Mouse (Mus musculus) embryonic facial prominence, embryonic 10.5 days (tissue): Measurements from ENCODE around the gene Ccser1. TPM values are rescaled to one million over a fixed set of nuclear protein-coding genes. Genes with fewer than 3 reads are reported as not detected.

Experiments used
- DNase-seq: peaks from one replicate; pipeline ENCODE4 v3.0.0-alpha.2; 2017; ENCODE audit warnings: low spot score
- H3K27ac ChIP-seq: fragments of 300-500 bp; sonication (generic); replicated peaks from 2 replicates; pipeline ENCODE4 v1.5.1; 2016; ENCODE audit warnings: mild to moderate bottlenecking
- H3K27me3 ChIP-seq: fragments of 300-500 bp; sonication (generic); replicated peaks from 2 replicates; pipeline ENCODE4 v1.6.1; 2016; ENCODE audit warnings: low read depth, mild to moderate bottlenecking; ENCODE audit not compliant: poor library complexity, severe bottlenecking
- H3K36me3 ChIP-seq: fragments of 300-500 bp; sonication (generic); replicated peaks from 2 replicates; pipeline ENCODE4 v1.6.1; 2016; ENCODE audit warnings: mild to moderate bottlenecking, moderate library complexity
- H3K4me1 ChIP-seq: fragments of 300-500 bp; sonication (generic); 2 replicates; pipeline ENCODE4 v1.6.1; 2016
- H3K4me3 ChIP-seq: fragments of 300-500 bp; sonication (generic); 2 replicates; pipeline ENCODE4 v1.5.1; 2016; ENCODE audit warnings: mild to moderate bottlenecking, moderate library complexity
- H3K9me3 ChIP-seq: fragments of 300-500 bp; sonication (generic); 2 replicates; pipeline ENCODE4 v1.6.1; 2016; ENCODE audit warnings: mild to moderate bottlenecking
- WGBS: fragments of 180-500 bp; shearing (Covaris S2); methylation state at CpG from one replicate; pipeline ENCODE4 v1.1.7; 2016; 5-methylcytosine and 5-hydroxymethylcytosine counted together
- polyA plus RNA-seq: library from polyadenylated mRNA; unstranded; fragments of >200 nt; fragmentation: Nextera tagmentation; extraction: Ambion mirVana; gene quantifications from 2 replicates; pipeline ENCODE4 v1.2.1, GENCODE M21; 2016

Gene Ccser1
- polyA plus RNA-seq, 1 experiment from 2014 or later, result 4.3 TPM

GRCm38 (mm10) chr6:61703003-61703402 lies 522.9 kb downstream of the Ccser1 start:
- Histone ChIP-seq H3K36me3 (no peaks in the 10 kb centered on the region), H3K27me3 (no peaks in the 10 kb centered on the region), H3K9me3 (no peaks in the 10 kb centered on the region), H3K27ac (no peak overlapping the region), H3K4me3 (no peak overlapping the region), H3K4me1 (no peaks in the 10 kb centered on the region)
- DNase-seq, result no peak
- WGBS, result 93% methylated on average over 7 of the region's 7 CpGs

- no peak for DNase-seq
- Histone ChIP-seq H3K27me3 (no peaks in the 10 kb centered on the region), H3K36me3 (no peaks in the 10 kb centered on the region), H3K27ac (no peak overlapping the region), H3K4me1 (no peaks in the 10 kb centered on the region), H3K9me3 (no peaks in the 10 kb centered on the region), H3K4me3 (no peak overlapping the region)
- WGBS, result 78% methylated on average over 1 of the region's 1 CpGs
Measured at GRCm38 (mm10) chr6:61721220-61721619, 541.1 kb downstream of the Ccser1 start.

- H3K4me3 ChIP-seq, result no peak overlapping the region
- no peaks in the 10 kb centered on the region for H3K27me3 ChIP-seq
- H3K27ac ChIP-seq, result no peak overlapping the region
- DNase-seq, result no peak
- H3K36me3 ChIP-seq, result no peaks in the 10 kb centered on the region
- WGBS, result 73% methylated on average over 1 of the region's 1 CpGs
- H3K4me1 ChIP-seq, result no peaks in the 10 kb centered on the region
- no peaks in the 10 kb centered on the region for H3K9me3 ChIP-seq
Measured at GRCm38 (mm10) chr6:61729065-61729464, 548.9 kb downstream of the Ccser1 start.

GRCm38 (mm10) chr6:61730088-61730880 lies 550.2 kb downstream of the Ccser1 start:
- no peaks in the 10 kb centered on the region for H3K36me3 ChIP-seq
- WGBS, result 90% methylated on average over 5 of the region's 5 CpGs
- H3K9me3 ChIP-seq, result no peaks in the 10 kb centered on the region
- H3K27me3 ChIP-seq, result no peaks in the 10 kb centered on the region
- H3K4me3 ChIP-seq, result no peak overlapping the region
- no peaks in the 10 kb centered on the region for H3K4me1 ChIP-seq
- DNase-seq, result no peak
- no peak overlapping the region for H3K27ac ChIP-seq

- Histone ChIP-seq H3K4me1 (no peaks in the 10 kb centered on the region), H3K4me3 (no peak overlapping the region), H3K27me3 (no peaks in the 10 kb centered on the region), H3K36me3 (no peaks in the 10 kb centered on the region), H3K27ac (no peak overlapping the region), H3K9me3 (no peaks in the 10 kb centered on the region)
- WGBS, result 78% methylated on average over 1 of the region's 1 CpGs
- DNase-seq, result no peak
Measured at GRCm38 (mm10) chr6:61746346-61746745, 566.2 kb downstream of the Ccser1 start.

- Histone ChIP-seq H3K27me3 (no peaks in the 10 kb centered on the region), H3K4me3 (no peak overlapping the region), H3K27ac (no peak overlapping the region), H3K4me1 (no peaks in the 10 kb centered on the region), H3K36me3 (no peaks in the 10 kb centered on the region), H3K9me3 (no peaks in the 10 kb centered on the region)
- DNase-seq, result no peak
- 88% methylated on average over 3 of the region's 3 CpGs for WGBS
Measured at GRCm38 (mm10) chr6:61762135-61762534, 582.0 kb downstream of the Ccser1 start.

- DNase-seq, result no peak
- no peaks in the 10 kb centered on the region for H3K9me3 ChIP-seq
- no peak overlapping the region for H3K27ac ChIP-seq
- no peaks in the 10 kb centered on the region for H3K27me3 ChIP-seq
- H3K4me1 ChIP-seq, result no peaks in the 10 kb centered on the region
- H3K4me3 ChIP-seq, result no peak overlapping the region
- H3K36me3 ChIP-seq, result no peaks in the 10 kb centered on the region
- WGBS, result 81% methylated on average over 5 of the region's 5 CpGs
Measured at GRCm38 (mm10) chr6:61763379-61763778, 583.3 kb downstream of the Ccser1 start.

GRCm38 (mm10) chr6:61765801-61766200 lies 585.7 kb downstream of the Ccser1 start:
- Histone ChIP-seq H3K9me3 (no peaks in the 10 kb centered on the region), H3K4me3 (no peak overlapping the region), H3K4me1 (no peaks in the 10 kb centered on the region), H3K27ac (no peak overlapping the region), H3K36me3 (no peaks in the 10 kb centered on the region), H3K27me3 (no peaks in the 10 kb centered on the region)
- WGBS, result 83% methylated on average over 2 of the region's 2 CpGs
- no peak for DNase-seq

GRCm38 (mm10) chr6:61767151-61767550 lies 587.0 kb downstream of the Ccser1 start:
- H3K4me1 ChIP-seq, result no peaks in the 10 kb centered on the region
- no peaks in the 10 kb centered on the region for H3K36me3 ChIP-seq
- no peak for DNase-seq
- no peak overlapping the region for H3K27ac ChIP-seq
- no peaks in the 10 kb centered on the region for H3K27me3 ChIP-seq
- no peak overlapping the region for H3K4me3 ChIP-seq
- no peaks in the 10 kb centered on the region for H3K9me3 ChIP-seq
- WGBS, result 84% methylated on average over 8 of the region's 8 CpGs

GRCm38 (mm10) chr6:61786706-61787105 lies 606.6 kb downstream of the Ccser1 start:
- Histone ChIP-seq H3K4me1 (no peaks in the 10 kb centered on the region), H3K9me3 (no peaks in the 10 kb centered on the region), H3K27ac (no peak overlapping the region), H3K36me3 (no peaks in the 10 kb centered on the region), H3K27me3 (no peaks in the 10 kb centered on the region), H3K4me3 (no peak overlapping the region)
- 86% methylated on average over 2 of the region's 2 CpGs for WGBS
- DNase-seq, result no peak

GRCm38 (mm10) chr6:61800889-61801288 lies 620.8 kb downstream of the Ccser1 start:
- WGBS, result 57% methylated on average over 3 of the region's 3 CpGs
- Histone ChIP-seq H3K27ac (no peak overlapping the region), H3K4me1 (no peaks in the 10 kb centered on the region), H3K36me3 (no peaks in the 10 kb centered on the region), H3K27me3 (no peaks in the 10 kb centered on the region), H3K4me3 (no peak overlapping the region), H3K9me3 (no peaks in the 10 kb centered on the region)
- DNase-seq, result no peak

GRCm38 (mm10) chr6:61805481-61805880 lies 625.4 kb downstream of the Ccser1 start:
- Histone ChIP-seq H3K4me1 (no peaks in the 10 kb centered on the region), H3K27me3 (no peaks in the 10 kb centered on the region), H3K27ac (no peak overlapping the region), H3K9me3 (no peaks in the 10 kb centered on the region), H3K4me3 (no peak overlapping the region), H3K36me3 (no peaks in the 10 kb centered on the region)
- 96% methylated on average over 1 of the region's 1 CpGs for whole genome bisulfite sequencing
- DNase-seq, result no peak

- Histone ChIP-seq H3K36me3 (no peaks in the 10 kb centered on the region), H3K4me1 (no peaks in the 10 kb centered on the region), H3K4me3 (no peak overlapping the region), H3K9me3 (no peaks in the 10 kb centered on the region), H3K27ac (no peak overlapping the region), H3K27me3 (no peaks in the 10 kb centered on the region)
- 72% methylated on average over 1 of the region's 1 CpGs for WGBS
- DNase-seq, result no peak
Measured at GRCm38 (mm10) chr6:61817716-61818115, 637.6 kb downstream of the Ccser1 start.
